Mouse (Mus musculus): Measurements from ENCODE around the gene Snupn. TPM values are rescaled to one million over a fixed set of nuclear protein-coding genes. Genes with fewer than 3 reads are reported as not detected.
A peak's percentile ranks its signal among the peaks of the same experiment; 100 is the strongest.
"Not testable (repeated sequence)": the region's sequence is repeated elsewhere in the genome, so short reads cannot be mapped to it uniquely, and the experiment has no call there.

Snupn gene
- polyA plus RNA-seq, 1 experiment from 2014 or later, result 29.6 TPM

DNA sequence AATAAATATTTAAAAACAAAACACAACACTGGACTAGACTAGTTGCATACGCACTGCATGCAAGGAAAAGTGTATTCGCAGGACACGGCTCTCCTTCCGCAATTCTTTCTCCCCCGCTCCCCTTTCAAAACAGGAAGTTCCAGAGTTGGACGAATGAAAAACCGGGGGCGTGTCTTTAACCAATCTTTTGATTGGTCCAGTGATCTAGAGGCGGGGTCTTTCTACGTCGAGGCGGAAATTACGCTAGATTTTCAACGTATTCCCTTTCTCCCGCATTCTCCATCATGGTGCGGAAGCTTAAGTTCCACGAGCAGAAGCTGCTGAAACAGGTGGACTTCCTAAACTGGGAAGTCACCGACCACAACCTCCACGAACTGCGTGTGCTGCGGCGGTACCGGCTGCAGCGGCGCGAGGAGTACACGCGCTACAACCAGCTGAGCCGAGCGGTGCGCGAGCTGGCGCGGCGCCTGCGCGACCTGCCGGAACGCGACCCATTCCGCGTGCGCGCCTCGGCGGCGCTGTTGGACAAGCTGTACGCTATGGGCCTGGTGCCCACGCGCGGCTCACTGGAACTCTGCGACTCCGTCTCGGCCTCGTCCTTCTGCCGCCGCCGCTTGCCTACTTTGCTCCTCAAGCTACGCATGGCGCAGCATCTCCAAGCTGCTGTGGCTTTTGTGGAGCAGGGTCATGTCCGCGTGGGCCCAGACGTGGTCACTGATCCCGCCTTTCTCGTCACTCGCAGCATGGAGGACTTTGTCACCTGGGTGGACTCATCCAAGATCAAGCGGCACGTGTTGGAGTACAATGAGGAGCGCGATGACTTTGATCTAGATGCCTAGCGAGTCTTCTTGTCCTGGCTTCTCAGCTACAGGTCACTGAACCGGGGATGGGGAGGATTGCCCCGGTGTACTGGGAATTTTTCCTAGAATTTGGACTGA is 13.2 kb upstream of the Snupn start, which contains the start of gene Imp3:
Gene Imp3 (plus strand): TSS at position 253 of the 938 bp plus-strand sequence.
- no peaks in the 10 kb centered on the region for H3K9me3 ChIP-seq (replicated peaks)
- peak within 1 kb of the TSS; percentile 94 for H3K4me3 ChIP-seq (replicated peaks)
- H3K9ac ChIP-seq (replicated peaks), result peak within 1 kb of the TSS; percentile 78
- peaks cover 27% of the 10 kb centered on the region for H3K4me1 ChIP-seq
- no peaks in the 10 kb centered on the region for H3K27me3 ChIP-seq (replicated peaks)
- H3K4me2 ChIP-seq, result peak within 1 kb of the TSS; percentile 85
- under 1% methylated on average over 73 of the region's 73 CpGs for WGBS
- no peaks in the 10 kb centered on the region for H3K36me3 ChIP-seq
- H3K27ac ChIP-seq (replicated peaks), result peak within 1 kb of the TSS; percentile 96
- peak; percentile 97 for ATAC-seq (ENCODE audit: low FRiP score)

DNA sequence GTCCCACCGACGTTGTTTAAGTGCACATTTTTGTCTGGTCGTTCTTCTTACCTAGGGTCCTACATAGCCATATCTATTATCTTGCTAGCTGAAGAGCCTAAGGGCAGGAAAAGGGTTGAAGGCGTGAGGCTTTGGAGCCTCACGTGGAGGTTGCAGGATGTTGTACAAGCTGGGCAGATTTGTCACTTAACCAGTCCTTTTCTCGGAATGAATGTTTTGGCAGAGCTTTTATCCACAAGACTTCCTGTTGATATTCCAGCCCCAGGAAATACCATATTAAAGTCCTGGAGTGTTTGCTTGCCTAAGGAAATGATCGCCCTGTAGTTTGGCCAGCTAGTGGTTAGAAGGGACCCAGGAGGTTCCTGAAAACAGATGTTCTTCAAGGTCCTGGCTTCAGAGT is 12.3 kb upstream of the Snupn start:
- no peak for ATAC-seq (ENCODE audit: low FRiP score)
- Histone ChIP-seq H3K9me3 (replicated peaks) (no peaks in the 10 kb centered on the region), H3K4me1 (peaks cover 27% of the 10 kb centered on the region), H3K9ac (replicated peaks) (peak overlapping the region; percentile 78), H3K4me3 (replicated peaks) (peak overlapping the region; percentile 94), H3K27me3 (replicated peaks) (no peaks in the 10 kb centered on the region), H3K4me2 (peak overlapping the region; percentile 85), H3K36me3 (no peaks in the 10 kb centered on the region), H3K27ac (replicated peaks) (peak overlapping the region; percentile 96; the same call in 1 of the 2 replicates)
- WGBS, result 3% methylated on average over 7 of the region's 7 CpGs

DNA sequence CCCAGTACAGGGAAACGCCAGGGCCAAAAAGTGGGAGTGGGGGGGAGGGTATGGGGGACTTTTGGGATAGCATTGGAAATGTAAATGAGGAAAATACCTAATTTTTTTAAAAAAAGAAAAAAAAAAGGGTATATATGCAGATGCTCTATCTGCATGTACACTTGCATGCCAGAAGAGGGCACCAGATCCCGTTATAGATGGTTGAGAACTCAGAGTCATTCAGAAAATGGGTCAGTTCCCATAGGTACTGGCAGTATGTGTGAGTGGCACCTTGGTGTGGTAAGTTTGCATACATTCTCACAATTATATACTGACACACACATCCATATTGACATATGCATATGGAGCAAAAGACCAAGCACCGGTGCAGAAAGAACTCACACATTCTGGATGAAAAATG is 3.2 kb upstream of the Snupn start:
- H3K4me3 ChIP-seq (replicated peaks); H3K27ac ChIP-seq (replicated peaks); H3K9ac ChIP-seq (replicated peaks); H3K27me3 ChIP-seq (replicated peaks); H3K4me2 ChIP-seq; ATAC-seq (ENCODE audit: low FRiP score); H3K9me3 ChIP-seq (replicated peaks); H3K36me3 ChIP-seq: not testable (repeated sequence)
- H3K4me1 ChIP-seq, result peaks cover 16% of the 10 kb centered on the region
- 29% methylated on average over 3 of the region's 3 CpGs for WGBS

DNA sequence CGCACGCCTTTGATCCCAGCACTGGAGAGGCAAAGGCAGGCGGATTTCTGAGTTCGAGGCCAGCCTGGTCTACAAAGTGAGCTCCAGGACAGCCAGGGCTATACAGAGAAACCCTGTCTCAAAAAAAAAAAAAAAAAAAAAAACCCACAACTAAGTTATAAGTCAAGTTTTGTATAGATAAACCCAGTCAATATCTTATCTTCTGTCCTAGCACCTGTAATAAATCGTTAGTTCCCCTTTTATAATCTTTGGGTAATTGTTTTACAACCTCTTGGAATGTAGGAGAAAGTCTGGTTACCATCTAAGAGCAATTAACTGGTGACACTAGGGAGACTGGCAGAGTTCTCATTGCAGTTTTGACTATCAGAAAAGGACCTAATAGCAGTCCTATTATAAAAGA is 2.0 kb upstream of the Snupn start:
- H3K36me3 ChIP-seq; ATAC-seq (ENCODE audit: low FRiP score); H3K27me3 ChIP-seq (replicated peaks); H3K4me3 ChIP-seq (replicated peaks); H3K4me2 ChIP-seq; H3K9me3 ChIP-seq (replicated peaks); H3K9ac ChIP-seq (replicated peaks); H3K27ac ChIP-seq (replicated peaks): not testable (repeated sequence)
- 52% methylated on average over 5 of the region's 5 CpGs for WGBS
- H3K4me1 ChIP-seq, result peaks cover 16% of the 10 kb centered on the region

- H3K9ac ChIP-seq (replicated peaks), result peak overlapping the region; percentile 34; the same call in 1 of the 2 replicates
- H3K27me3 ChIP-seq (replicated peaks), result no peaks in the 10 kb centered on the region
- peak overlapping the region; percentile 67 for H3K4me3 ChIP-seq (replicated peaks)
- H3K27ac ChIP-seq (replicated peaks), result no peak overlapping the region
- H3K4me2 ChIP-seq, result peak overlapping the region; percentile 86
- H3K4me1 ChIP-seq, result peaks cover 16% of the 10 kb centered on the region
- H3K36me3 ChIP-seq, result no peaks in the 10 kb centered on the region
- 26% methylated on average over 13 of the region's 13 CpGs for WGBS
- ATAC-seq (ENCODE audit: low FRiP score), result no peak
- H3K9me3 ChIP-seq (replicated peaks), result no peaks in the 10 kb centered on the region
Observed at GRCm38 (mm10) chr9:56949767-56950166, 911 bp upstream of the Snupn start.

- no peaks in the 10 kb centered on the region for H3K27me3 ChIP-seq (replicated peaks)
- H3K4me1 ChIP-seq, result peaks cover 16% of the 10 kb centered on the region
- no peak for ATAC-seq (ENCODE audit: low FRiP score)
- H3K36me3 ChIP-seq, result 0 out of 2 replicates have a peak, but pooled peaks cover 4% of the 10 kb centered on the region
- H3K9me3 ChIP-seq (replicated peaks), result no peaks in the 10 kb centered on the region
- no peak overlapping the region for H3K9ac ChIP-seq (replicated peaks)
- H3K4me2 ChIP-seq, result no peak overlapping the region
- WGBS, result 95% methylated on average over 1 of the region's 1 CpGs
- no peak overlapping the region for H3K4me3 ChIP-seq (replicated peaks)
- H3K27ac ChIP-seq (replicated peaks), result no peak overlapping the region
Observed at GRCm38 (mm10) chr9:56953562-56953961, 2.9 kb downstream of the Snupn start.

DNA sequence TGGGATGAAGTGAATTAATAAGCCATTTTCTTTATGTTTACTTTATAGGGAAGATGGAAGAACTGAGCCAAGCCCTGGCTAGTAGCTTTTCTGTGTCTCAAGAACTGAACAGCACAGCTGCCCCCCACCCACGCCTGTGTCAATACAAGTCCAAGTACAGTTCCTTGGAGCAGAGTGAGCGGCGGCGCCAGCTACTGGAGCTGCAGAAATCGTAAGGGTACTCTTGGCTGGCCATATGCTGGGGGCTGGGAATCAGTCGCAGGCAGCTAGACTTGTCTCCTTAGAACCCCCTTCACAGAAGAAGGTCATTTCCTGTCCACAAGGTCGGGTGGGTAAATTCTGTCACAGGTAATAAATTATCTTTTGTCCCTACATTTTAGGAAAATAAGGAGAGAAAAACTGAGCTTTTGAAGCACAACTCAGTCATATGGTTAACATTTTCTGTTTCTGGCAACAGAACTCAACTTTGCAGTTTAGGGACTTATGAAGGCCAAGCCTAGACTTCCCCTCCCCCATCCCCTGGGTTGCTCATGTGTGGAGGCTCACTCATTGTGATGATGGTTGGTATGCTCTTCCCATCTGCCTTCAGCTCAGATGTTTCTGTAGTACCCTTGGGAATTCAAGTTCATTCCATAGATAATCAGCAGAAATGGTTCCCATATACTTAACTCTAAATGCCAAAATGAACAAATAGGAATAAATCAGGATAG is 6.4 kb downstream of the Snupn start:
- no peak for ATAC-seq (ENCODE audit: low FRiP score)
- WGBS, result 78% methylated on average over 7 of the region's 7 CpGs
- H3K27ac ChIP-seq (replicated peaks), result no peak overlapping the region
- no peaks in the 10 kb centered on the region for H3K9me3 ChIP-seq (replicated peaks)
- H3K4me2 ChIP-seq, result no peak overlapping the region
- 0 out of 2 replicates have a peak, but pooled peaks cover 2% of the 10 kb centered on the region for H3K4me1 ChIP-seq
- no peak overlapping the region for H3K9ac ChIP-seq (replicated peaks)
- H3K27me3 ChIP-seq (replicated peaks), result no peaks in the 10 kb centered on the region
- peaks cover 22% of the 10 kb centered on the region for H3K36me3 ChIP-seq
- no peak overlapping the region for H3K4me3 ChIP-seq (replicated peaks)

- H3K4me3 ChIP-seq (replicated peaks), result no peak overlapping the region
- H3K9ac ChIP-seq (replicated peaks), result no peak overlapping the region
- peaks cover 35% of the 10 kb centered on the region for H3K36me3 ChIP-seq
- 92% methylated on average over 2 of the region's 2 CpGs for WGBS
- H3K27me3 ChIP-seq (replicated peaks), result no peaks in the 10 kb centered on the region
- no peak for ATAC-seq (ENCODE audit: low FRiP score)
- H3K9me3 ChIP-seq (replicated peaks), result no peaks in the 10 kb centered on the region
- H3K27ac ChIP-seq (replicated peaks), result no peak overlapping the region
- no peak overlapping the region for H3K4me2 ChIP-seq
- no peaks in the 10 kb centered on the region for H3K4me1 ChIP-seq
Observed at GRCm38 (mm10) chr9:56958689-56959088, 8.0 kb downstream of the Snupn start.

DNA sequence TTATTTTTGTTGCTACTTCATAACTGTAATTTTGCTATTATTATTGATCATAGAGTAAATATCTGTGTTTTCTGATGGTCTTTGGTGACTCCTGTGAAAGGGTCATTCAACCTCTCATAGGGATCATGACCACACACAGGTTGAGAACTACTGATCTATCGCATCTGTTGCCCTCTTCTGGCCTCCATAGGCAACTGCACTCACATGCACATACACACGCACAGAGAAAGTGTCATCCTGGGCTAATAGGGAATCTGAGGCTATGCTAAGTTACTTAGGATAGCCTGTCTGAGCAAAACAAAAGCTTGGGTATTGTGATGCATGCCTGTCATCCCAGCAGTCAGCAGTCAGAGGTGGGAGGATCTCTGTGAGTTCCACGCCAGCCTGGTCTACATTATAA is 10.9 kb downstream of the Snupn start:
- H3K4me2 ChIP-seq, result no peak overlapping the region
- no peak for ATAC-seq (ENCODE audit: low FRiP score)
- peaks cover 46% of the 10 kb centered on the region for H3K36me3 ChIP-seq
- no peak overlapping the region for H3K9ac ChIP-seq (replicated peaks)
- no peaks in the 10 kb centered on the region for H3K27me3 ChIP-seq (replicated peaks)
- no peak overlapping the region for H3K27ac ChIP-seq (replicated peaks)
- no peaks in the 10 kb centered on the region for H3K9me3 ChIP-seq (replicated peaks)
- H3K4me1 ChIP-seq, result no peaks in the 10 kb centered on the region
- no peak overlapping the region for H3K4me3 ChIP-seq (replicated peaks)
- WGBS, result 94% methylated on average over 3 of the region's 3 CpGs

- Histone ChIP-seq H3K4me1 (no peaks in the 10 kb centered on the region), H3K4me2 (no peak overlapping the region), H3K27ac (replicated peaks) (no peak overlapping the region), H3K27me3 (replicated peaks) (no peaks in the 10 kb centered on the region), H3K36me3 (peaks cover 22% of the 10 kb centered on the region), H3K9ac (replicated peaks) (no peak overlapping the region), H3K4me3 (replicated peaks) (no peak overlapping the region), H3K9me3 (replicated peaks) (no peaks in the 10 kb centered on the region)
- 74% methylated on average over 2 of the region's 2 CpGs for WGBS
- ATAC-seq (ENCODE audit: low FRiP score), result no peak
Observed at GRCm38 (mm10) chr9:56970158-56970557, 19.5 kb downstream of the Snupn start.

- 93% methylated on average over 7 of the region's 8 CpGs for WGBS
- Histone ChIP-seq H3K9me3 (replicated peaks) (no peaks in the 10 kb centered on the region), H3K27ac (replicated peaks) (no peak overlapping the region), H3K27me3 (replicated peaks) (no peaks in the 10 kb centered on the region), H3K36me3 (peaks cover 29% of the 10 kb centered on the region), H3K4me1 (no peaks in the 10 kb centered on the region), H3K4me2 (no peak overlapping the region), H3K4me3 (replicated peaks) (no peak overlapping the region), H3K9ac (replicated peaks) (no peak overlapping the region)
- ATAC-seq (ENCODE audit: low FRiP score), result no peak
Observed at GRCm38 (mm10) chr9:56973960-56974524, 23.4 kb downstream of the Snupn start.
